Mouse (Mus musculus): Measurements from ENCODE around the gene Vwce. TPM values are rescaled to one million over a fixed set of nuclear protein-coding genes. Genes with fewer than 3 reads are reported as not detected.

The Vwce gene
- total RNA-seq, 1 experiment from 2014 or later: not detected

DNA sequence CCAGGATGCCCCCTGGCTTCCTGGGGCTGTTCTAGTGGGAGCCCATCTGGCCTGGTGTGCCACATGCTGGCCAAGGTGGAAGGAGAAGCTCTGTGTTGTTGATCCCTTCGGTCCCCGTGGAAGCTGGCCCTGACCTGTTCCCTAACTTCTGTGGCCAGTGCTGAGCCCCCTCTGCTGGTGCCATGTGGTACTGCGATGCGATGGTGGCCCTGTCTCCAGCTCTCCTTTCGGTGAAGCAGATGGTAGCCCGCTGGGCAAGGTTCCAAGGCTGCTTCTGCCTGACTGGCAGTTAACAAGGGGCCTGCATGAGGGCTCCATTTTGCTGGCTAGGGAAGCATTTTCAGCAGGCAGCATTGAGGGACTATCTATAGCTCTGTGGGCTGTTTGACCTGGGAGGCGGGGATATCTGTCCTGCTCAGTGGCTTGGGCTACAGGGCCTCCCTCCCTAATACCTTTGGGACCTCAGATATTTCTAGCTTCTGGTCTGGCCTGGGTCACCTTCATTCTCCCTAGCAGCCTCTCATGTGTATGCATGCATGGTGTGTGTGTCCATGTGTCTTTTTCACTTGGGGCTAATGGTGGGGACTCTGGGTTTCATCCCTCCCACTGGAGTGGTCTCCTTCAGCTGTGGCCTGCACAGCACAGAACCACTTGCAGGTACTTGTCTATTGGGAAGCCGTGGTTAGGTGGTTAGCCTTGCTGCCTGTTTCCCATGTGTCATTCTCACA, 75.5 kb downstream of the Vwce start:
- peak; percentile 82 for ATAC-seq (replicated peaks; ENCODE audit: insufficient number of reproducible peaks, low FRiP score, low TSS enrichment, poor library complexity, severe bottlenecking)

DNA sequence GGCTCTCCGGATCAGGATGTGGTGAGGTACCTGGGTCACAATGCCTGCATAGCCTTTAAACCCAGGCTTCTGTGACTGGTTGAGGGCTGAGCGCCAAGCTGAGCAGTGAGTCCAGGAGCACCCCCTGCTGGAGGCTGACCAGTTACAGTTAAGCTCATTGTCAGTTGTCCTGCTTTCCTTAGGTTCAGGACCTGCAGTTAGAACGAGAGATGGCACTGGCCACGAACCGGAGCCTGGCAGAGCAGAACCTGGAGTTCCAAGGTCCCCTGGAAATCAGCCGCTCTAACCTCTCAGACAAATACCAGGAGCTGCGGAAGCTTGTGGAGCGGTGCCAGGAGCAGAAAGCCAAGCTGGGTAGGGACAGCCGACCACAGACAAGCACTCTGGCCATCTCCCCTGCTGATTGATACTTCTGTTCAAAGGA, 76.1 kb downstream of the Vwce start:
- ATAC-seq (replicated peaks; ENCODE audit: insufficient number of reproducible peaks, low FRiP score, low TSS enrichment, poor library complexity, severe bottlenecking): no peak

DNA sequence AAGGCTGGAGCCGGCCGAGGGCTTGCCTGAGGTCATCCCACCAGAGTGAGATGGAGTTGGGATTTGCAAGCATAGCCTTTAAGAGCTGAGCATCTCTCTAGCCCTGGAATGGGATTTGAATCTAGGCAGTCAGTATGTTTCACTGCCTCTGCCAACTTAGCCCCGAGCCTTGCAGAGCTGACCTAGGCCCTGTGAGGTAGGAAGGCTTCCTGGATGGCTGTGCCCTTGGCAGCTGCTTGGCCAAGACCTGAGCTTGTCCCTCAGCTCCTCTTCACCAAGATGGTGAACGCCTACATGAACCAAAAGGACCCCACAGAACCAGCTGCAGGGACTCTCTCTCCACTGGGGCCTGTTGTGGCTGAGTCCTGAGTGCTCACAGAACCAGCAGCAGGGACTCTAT, 76.7 kb downstream of the Vwce start:
- no peak for ATAC-seq (replicated peaks; ENCODE audit: insufficient number of reproducible peaks, low FRiP score, low TSS enrichment, poor library complexity, severe bottlenecking)

DNA sequence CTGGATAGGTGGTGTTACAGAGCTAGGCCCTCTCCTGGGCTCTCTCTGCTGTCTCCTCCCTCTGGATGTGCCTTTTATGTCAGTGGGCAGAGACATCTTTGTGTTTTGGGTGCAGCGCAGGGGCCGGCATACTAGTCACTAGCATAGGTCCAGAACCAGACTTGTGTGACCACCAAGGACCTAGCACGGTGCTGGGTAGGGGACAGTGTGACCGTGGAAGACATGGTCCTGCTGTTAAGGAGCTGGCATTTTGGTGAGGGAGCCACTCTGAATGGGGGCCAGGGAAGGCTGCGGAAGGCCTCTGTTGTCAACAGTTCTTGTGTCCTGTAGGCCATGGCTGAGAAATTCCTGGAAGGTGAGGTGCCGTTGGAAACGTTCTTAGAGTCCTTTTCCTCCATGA, 78.2 kb downstream of the Vwce start:
- ATAC-seq (replicated peaks; ENCODE audit: insufficient number of reproducible peaks, low FRiP score, low TSS enrichment, poor library complexity, severe bottlenecking): no peak

DNA sequence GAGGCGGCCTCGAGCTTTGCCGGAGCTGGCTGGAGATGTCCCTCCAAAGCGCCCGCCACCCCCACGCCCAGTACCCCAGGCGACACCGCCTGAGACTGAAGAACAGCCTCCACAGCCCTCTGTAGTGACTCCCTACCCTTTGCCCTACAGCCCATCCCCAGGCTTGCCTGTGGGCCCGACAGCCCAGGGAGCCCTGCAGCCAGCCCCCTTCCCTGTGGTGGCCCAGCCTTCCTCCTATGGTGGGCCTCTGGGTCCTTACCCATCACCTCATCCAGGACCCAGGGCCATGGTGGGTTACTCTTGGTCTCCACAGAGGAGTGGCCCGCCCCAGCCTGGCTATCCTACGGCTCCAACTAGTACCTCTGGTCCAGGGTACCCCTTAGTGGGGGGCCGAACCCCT, 78.6 kb downstream of the Vwce start:
- no peak for ATAC-seq (replicated peaks; ENCODE audit: insufficient number of reproducible peaks, low FRiP score, low TSS enrichment, poor library complexity, severe bottlenecking)

DNA sequence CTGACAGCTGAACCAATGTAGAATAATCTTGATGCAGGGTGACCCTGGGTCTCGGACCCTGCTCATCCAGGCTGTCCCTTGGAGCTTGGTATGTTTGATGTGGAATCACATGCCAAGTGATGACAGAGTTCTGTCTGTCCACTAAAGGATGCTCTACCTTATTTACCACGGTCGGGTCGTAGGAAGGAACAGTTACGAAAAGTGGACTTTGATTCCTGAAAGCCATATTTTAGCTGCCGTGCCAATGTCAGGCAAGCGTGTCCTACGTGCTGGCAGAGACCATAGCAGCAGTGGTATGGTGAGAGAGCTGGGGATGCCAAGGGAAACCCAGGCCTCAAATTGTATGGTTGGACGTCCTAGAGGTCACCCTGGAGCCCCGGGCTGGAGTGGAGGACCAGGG, 79.5 kb downstream of the Vwce start:
- no peak for ATAC-seq (replicated peaks; ENCODE audit: insufficient number of reproducible peaks, low FRiP score, low TSS enrichment, poor library complexity, severe bottlenecking)

DNA sequence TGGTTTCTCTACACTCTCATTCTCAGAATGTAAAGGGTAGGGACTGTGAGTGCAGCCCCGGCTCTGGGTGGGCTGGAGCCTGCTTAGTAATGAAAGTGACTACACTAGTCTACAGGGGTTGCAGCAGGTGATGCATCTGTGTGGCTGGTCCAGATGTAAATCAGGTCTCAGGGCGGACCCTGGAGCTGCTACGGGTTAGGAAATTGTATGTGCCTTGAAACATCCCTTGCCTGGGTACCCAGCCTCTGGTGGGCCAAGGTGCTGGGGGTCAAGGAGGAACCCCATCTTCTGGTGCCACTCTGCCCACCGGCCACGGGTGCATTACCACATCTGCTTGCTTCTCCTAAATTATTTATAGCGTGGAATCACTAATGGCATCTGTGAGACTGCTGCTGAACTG, 80.2 kb downstream of the Vwce start:
- no peak for ATAC-seq (replicated peaks; ENCODE audit: insufficient number of reproducible peaks, low FRiP score, low TSS enrichment, poor library complexity, severe bottlenecking)

DNA sequence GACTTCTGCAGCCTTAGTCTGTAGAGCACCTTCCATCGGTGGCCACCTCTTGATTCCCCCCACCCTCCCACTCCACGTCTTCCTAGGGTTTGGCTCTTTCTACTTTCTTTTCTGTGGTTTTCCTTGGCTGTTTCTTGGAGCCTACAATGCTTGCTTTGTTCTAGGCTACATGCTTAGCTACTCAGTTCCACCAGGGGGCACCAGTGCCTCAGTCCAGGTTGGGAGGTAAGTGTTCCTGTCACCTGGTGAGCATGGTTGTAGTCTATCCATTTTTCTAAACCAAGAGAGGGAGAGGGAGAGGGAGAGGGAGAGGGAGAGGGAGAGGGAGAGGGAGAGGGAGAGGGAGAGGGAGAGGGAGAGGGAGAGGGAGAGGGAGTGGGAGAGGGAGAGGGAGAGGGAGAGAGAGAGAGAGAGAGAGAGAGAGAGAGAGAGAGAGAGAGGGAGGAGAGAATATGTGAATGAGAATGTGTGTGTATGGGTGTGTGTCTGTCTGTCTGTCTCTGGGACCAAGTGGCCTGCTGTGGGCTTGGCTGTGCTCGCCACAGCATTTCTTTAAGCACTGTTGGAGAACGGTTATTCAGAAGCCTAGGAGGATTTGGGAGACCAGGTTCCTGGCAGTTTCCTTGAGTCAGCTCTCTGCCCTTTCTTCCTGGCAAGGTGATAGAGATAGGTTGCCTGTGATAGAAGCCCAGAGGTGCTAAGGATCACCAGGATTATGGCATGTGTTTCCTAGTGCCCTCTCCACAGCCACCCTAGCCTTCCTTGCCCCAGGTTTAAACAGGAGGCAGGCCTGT, 80.9 kb downstream of the Vwce start:
- ATAC-seq (replicated peaks; ENCODE audit: insufficient number of reproducible peaks, low FRiP score, low TSS enrichment, poor library complexity, severe bottlenecking): no peak

DNA sequence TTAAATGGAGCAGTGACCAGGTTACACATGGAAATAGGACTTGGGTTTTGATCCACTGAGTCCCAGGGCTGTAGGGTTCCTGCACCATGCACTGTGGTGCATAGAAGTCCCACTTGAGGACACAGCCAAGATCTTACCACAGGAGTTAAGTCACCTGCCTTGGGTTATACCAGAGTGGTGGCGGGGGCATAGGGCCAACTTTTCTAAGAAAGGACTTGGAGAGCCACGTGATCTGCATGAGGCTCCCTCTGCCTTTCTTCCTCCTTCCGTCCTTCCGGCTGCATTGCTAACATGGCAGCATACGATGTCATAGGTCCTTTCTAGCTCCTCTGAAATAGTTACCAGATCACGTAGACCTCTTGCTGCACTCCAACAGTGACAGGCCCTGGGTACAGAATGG, 81.5 kb downstream of the Vwce start:
- ATAC-seq (replicated peaks; ENCODE audit: insufficient number of reproducible peaks, low FRiP score, low TSS enrichment, poor library complexity, severe bottlenecking): no peak

Other genes starting within 250 kb of the Vwce start
- gene Syt7, start 245.1 kb upstream of the Vwce start, total RNA-seq (2017): not detected in 3 replicates
- 0.21 to 0.29 TPM in 2 of 3 replicates, not detected in the other for gene Lrrc10b, start 176.7 kb upstream of the Vwce start, total RNA-seq (2017)
- gene Ppp1r32, start 151.3 kb upstream of the Vwce start, total RNA-seq (2017): 0.67 TPM in 1 of 3 replicates, not detected in the others
- gene Cpsf7, start 108.9 kb upstream of the Vwce start, total RNA-seq (2017): 49.1 to 87.5 TPM (median 69.3 TPM) in 3 replicates
- gene Sdhaf2, start 108.1 kb upstream of the Vwce start, total RNA-seq (2017): 47.3 to 75.9 TPM (median 53.7 TPM) in 3 replicates
- gene Tmem216, start 78.0 kb upstream of the Vwce start, total RNA-seq (2017): 1.3 to 2.6 TPM in 2 of 3 replicates, not detected in the other
- 18.9 to 42.4 TPM (median 29.1 TPM) in 3 replicates for gene Cyb561a3, start 57.0 kb upstream of the Vwce start, total RNA-seq (2017)
- gene Tmem138, start 56.9 kb upstream of the Vwce start, total RNA-seq (2017): 0.48 to 7.5 TPM (median 5.7 TPM) in 3 replicates
- 228 to 236 TPM (median 231 TPM) in 3 replicates for gene Ddb1, start 28.9 kb upstream of the Vwce start, total RNA-seq (2017)
- 2.1 to 4.3 TPM (median 2.8 TPM) in 3 replicates for gene Tkfc, start 28.6 kb upstream of the Vwce start, total RNA-seq (2017)
- gene Pga5, start 43.9 kb downstream of the Vwce start, total RNA-seq (2017): not detected in 3 replicates
- gene Vps37c, start 54.5 kb downstream of the Vwce start, total RNA-seq (2017): 7.3 to 22.2 TPM (median 18.7 TPM) in 3 replicates
- gene Cd5, start 104.8 kb downstream of the Vwce start, total RNA-seq (2017): 1.0 to 3.1 TPM in 2 of 3 replicates, not detected in the other
- 1.8 to 3.3 TPM (median 2.2 TPM) in 3 replicates for gene Cd6, start 195.8 kb downstream of the Vwce start, total RNA-seq (2017)
- 23.9 to 28.8 TPM (median 26.8 TPM) in 3 replicates for gene Slc15a3, start 205.5 kb downstream of the Vwce start, total RNA-seq (2017)
- gene Tmem132a, start 235.7 kb downstream of the Vwce start, total RNA-seq (2017): 0.58 TPM in 1 of 3 replicates, not detected in the others
- 32.4 to 64.6 TPM (median 53.0 TPM) in 3 replicates for gene Tmem109, start 247.8 kb downstream of the Vwce start, total RNA-seq (2017)